Mouse (Mus musculus): ENCODE measurements at regions not wholly inside any gene's neighbourhood (a gene's known extent, or its start where the extent isn't known, plus 50 kb on each side); places are given as distances from the start of the nearest gene placed in this dataset.
A peak's percentile ranks its signal among the peaks of the same experiment; 100 is the strongest.

DNA sequence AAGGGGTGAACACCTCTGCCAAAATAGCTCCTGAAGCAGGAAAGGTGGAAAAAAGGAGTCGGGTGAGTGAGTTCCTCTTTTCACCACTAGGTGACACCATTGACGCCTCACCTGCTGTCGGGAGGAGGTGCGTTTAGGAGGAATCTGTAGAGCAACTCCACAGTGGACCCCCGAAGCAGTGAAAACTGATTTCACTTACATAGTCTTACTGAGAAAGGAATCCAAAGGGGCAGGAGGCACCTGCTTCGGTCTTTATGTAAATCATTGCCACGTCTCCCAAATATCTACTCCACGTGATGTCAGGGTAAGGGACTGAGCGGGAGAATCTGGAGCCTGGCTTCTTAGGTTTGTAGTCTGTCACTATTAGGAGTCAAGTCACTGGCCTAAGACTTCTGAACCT lies 220.5 kb upstream of the Ddhd1 start:
- ATAC-seq (ENCODE audit: insufficient number of reproducible peaks, insufficient read depth, low FRiP score, low TSS enrichment): no peak
- Histone ChIP-seq H3K4me1 (no peaks in the 10 kb centered on the region), H3K36me3 (no peaks in the 10 kb centered on the region), H3K9me3 (no peaks in the 10 kb centered on the region), H3K9ac (no peak overlapping the region), H3K27ac (no peak overlapping the region), H3K27me3 (no peaks in the 10 kb centered on the region), H3K4me3 (no peak overlapping the region), H3K4me2 (replicated peaks) (peak overlapping the region; percentile 5; the same call in 1 of the 2 replicates)
- 12% methylated on average over 9 of the region's 9 CpGs for WGBS

- Histone ChIP-seq H3K4me2 (replicated peaks) (no peak overlapping the region), H3K9me3 (no peaks in the 10 kb centered on the region), H3K4me1 (peaks cover 12% of the 10 kb centered on the region; the same call in 1 of the 2 replicates), H3K27me3 (no peaks in the 10 kb centered on the region), H3K36me3 (no peaks in the 10 kb centered on the region), H3K9ac (no peak overlapping the region), H3K27ac (no peak overlapping the region), H3K4me3 (no peak overlapping the region)
- 11% methylated on average over 6 of the region's 6 CpGs for WGBS
- no peak for ATAC-seq (ENCODE audit: insufficient number of reproducible peaks, insufficient read depth, low FRiP score, low TSS enrichment)
These were observed 262.8 kb upstream of the Ddhd1 start for GRCm38 (mm10) chr14:45920783-45921182.

DNA sequence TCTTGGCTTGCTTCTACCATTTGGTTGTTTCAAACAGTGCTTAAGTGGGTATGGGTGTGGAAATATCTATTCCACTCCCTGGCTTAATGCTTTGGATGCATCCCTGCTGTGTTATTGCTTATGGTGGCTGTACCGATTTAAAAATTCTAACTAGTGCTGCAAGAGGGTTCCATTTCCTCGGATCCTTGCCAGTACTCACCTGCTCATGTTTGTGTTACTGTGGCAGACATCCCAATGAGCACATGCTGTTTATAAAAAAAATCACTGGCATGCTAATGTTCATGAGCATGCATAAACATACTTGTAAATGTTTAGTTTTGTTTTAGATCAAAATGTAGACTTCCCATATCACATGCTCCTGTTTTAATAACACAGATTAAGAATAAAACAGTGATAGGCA lies 285.6 kb upstream of the Ddhd1 start:
- H3K4me2 ChIP-seq (replicated peaks): no peak overlapping the region
- no peak overlapping the region for H3K9ac ChIP-seq
- no peak overlapping the region for H3K27ac ChIP-seq
- 72% methylated on average over 2 of the region's 2 CpGs for WGBS
- H3K4me3 ChIP-seq: no peak overlapping the region
- no peaks in the 10 kb centered on the region for H3K36me3 ChIP-seq
- ATAC-seq (ENCODE audit: insufficient number of reproducible peaks, insufficient read depth, low FRiP score, low TSS enrichment): no peak
- H3K27me3 ChIP-seq: no peaks in the 10 kb centered on the region; the same call in 1 of the 2 replicates
- H3K9me3 ChIP-seq: no peaks in the 10 kb centered on the region
- H3K4me1 ChIP-seq: no peaks in the 10 kb centered on the region

- no peak for ATAC-seq (ENCODE audit: insufficient number of reproducible peaks, insufficient read depth, low FRiP score, low TSS enrichment)
- H3K27ac ChIP-seq: no peak overlapping the region
- WGBS: 45% methylated on average over 5 of the region's 5 CpGs
- H3K27me3 ChIP-seq: no peaks in the 10 kb centered on the region; the same call in 1 of the 2 replicates
- H3K9me3 ChIP-seq: no peaks in the 10 kb centered on the region
- no peak overlapping the region for H3K9ac ChIP-seq
- no peaks in the 10 kb centered on the region for H3K4me1 ChIP-seq
- no peak overlapping the region for H3K4me2 ChIP-seq (replicated peaks)
- H3K4me3 ChIP-seq: no peak overlapping the region
- H3K36me3 ChIP-seq: no peaks in the 10 kb centered on the region
These were observed 286.2 kb upstream of the Ddhd1 start for GRCm38 (mm10) chr14:45944101-45944500.

GRCm38 (mm10) chr14:45944506-45944905 lies 286.6 kb upstream of the Ddhd1 start:
- no peak overlapping the region for H3K9ac ChIP-seq
- H3K4me3 ChIP-seq: no peak overlapping the region
- no peak for ATAC-seq (ENCODE audit: insufficient number of reproducible peaks, insufficient read depth, low FRiP score, low TSS enrichment)
- no peaks in the 10 kb centered on the region for H3K9me3 ChIP-seq
- no peak overlapping the region for H3K27ac ChIP-seq
- 19% methylated on average over 8 of the region's 8 CpGs for WGBS
- no peaks in the 10 kb centered on the region for H3K4me1 ChIP-seq
- H3K4me2 ChIP-seq (replicated peaks): no peak overlapping the region
- H3K27me3 ChIP-seq: no peaks in the 10 kb centered on the region; the same call in 1 of the 2 replicates
- no peaks in the 10 kb centered on the region for H3K36me3 ChIP-seq

- ATAC-seq (ENCODE audit: insufficient number of reproducible peaks, insufficient read depth, low FRiP score, low TSS enrichment): no peak
- Histone ChIP-seq H3K4me3 (no peak overlapping the region), H3K27me3 (0 out of 2 replicates have a peak, but pooled peaks cover 2% of the 10 kb centered on the region), H3K9ac (no peak overlapping the region), H3K4me2 (replicated peaks) (no peak overlapping the region), H3K27ac (no peak overlapping the region), H3K9me3 (no peaks in the 10 kb centered on the region), H3K4me1 (no peaks in the 10 kb centered on the region), H3K36me3 (no peaks in the 10 kb centered on the region)
- 67% methylated on average over 8 of the region's 8 CpGs for WGBS
These were observed 298.7 kb upstream of the Ddhd1 start for GRCm38 (mm10) chr14:45956624-45957023.

DNA sequence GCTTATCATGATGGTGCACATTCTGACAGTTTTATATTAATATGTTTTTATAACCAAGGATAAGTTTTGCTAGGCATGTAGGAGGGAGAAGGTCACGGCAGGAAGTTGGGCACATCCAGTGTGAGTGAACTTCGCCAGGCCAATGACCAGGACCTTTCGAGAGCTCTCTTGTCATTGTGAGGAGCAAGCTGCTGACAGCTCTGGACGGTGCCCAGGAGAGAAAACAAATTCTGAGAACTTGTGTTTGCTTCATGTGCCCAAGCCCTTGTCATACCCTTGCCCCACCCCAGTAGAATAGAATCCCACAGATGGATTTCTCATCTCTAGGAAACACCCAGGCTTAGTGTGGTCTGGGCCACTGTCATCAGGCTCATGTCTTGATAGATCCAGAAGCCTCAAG lies 304.5 kb upstream of the Ddhd1 start:
- WGBS: 92% methylated on average over 4 of the region's 4 CpGs
- H3K36me3 ChIP-seq: no peaks in the 10 kb centered on the region
- H3K4me3 ChIP-seq: no peak overlapping the region
- H3K4me2 ChIP-seq (replicated peaks): no peak overlapping the region
- ATAC-seq (ENCODE audit: insufficient number of reproducible peaks, insufficient read depth, low FRiP score, low TSS enrichment): no peak
- 0 out of 2 replicates have a peak, but pooled peaks cover 2% of the 10 kb centered on the region for H3K27me3 ChIP-seq
- H3K9me3 ChIP-seq: no peaks in the 10 kb centered on the region
- H3K27ac ChIP-seq: no peak overlapping the region
- 0 out of 2 replicates have a peak, but pooled peaks cover 2% of the 10 kb centered on the region for H3K4me1 ChIP-seq
- H3K9ac ChIP-seq: no peak overlapping the region

- Histone ChIP-seq H3K36me3 (no peaks in the 10 kb centered on the region), H3K27me3 (no peaks in the 10 kb centered on the region), H3K27ac (no peak overlapping the region), H3K4me1 (0 out of 2 replicates have a peak, but pooled peaks cover 2% of the 10 kb centered on the region), H3K9ac (no peak overlapping the region), H3K9me3 (no peaks in the 10 kb centered on the region), H3K4me2 (replicated peaks) (no peak overlapping the region), H3K4me3 (no peak overlapping the region)
- 54% methylated on average over 7 of the region's 7 CpGs for WGBS
- no peak for ATAC-seq (ENCODE audit: insufficient number of reproducible peaks, insufficient read depth, low FRiP score, low TSS enrichment)
These were observed 306.1 kb upstream of the Ddhd1 start for GRCm38 (mm10) chr14:45964043-45964442.

DNA sequence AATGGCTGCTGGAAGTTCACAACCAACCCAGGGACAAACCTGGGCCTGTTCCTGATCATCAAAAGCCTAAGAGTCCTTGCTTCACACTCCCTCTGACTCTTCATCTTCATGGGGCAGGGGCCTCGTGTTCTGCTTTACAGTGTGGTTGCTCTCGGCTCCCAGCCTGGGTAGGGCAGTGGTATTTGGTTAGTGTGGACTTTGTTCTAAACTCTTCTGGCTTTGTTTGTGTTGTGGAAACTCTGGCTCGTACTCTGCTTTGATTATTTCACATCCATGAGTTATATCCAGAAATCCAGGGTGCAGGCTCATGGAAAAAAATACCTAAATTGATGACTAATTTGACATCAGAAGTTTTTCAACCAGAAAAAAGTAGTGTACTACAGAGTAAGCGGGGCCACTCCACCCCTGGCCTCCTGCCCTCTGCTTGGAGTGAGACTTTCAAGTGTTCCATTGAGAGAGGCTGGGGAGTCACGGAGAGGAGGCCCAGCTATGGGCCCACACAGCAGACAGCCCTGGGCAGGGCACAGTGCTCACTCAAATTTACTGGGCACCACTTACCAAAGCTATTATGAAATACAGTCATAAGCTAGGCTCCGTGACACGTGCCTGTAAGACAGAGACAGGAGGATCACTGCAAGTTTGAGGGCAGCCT lies 325.4 kb upstream of the Ddhd1 start:
- Histone ChIP-seq H3K4me3 (no peak overlapping the region), H3K4me2 (replicated peaks) (no peak overlapping the region), H3K27ac (0 out of 2 replicates have a peak overlapping the region, but pooled peaks have one; percentile 41), H3K4me1 (peaks cover 16% of the 10 kb centered on the region; the same call in 1 of the 2 replicates), H3K9me3 (no peaks in the 10 kb centered on the region), H3K27me3 (no peaks in the 10 kb centered on the region), H3K36me3 (no peaks in the 10 kb centered on the region), H3K9ac (no peak overlapping the region)
- ATAC-seq (ENCODE audit: insufficient number of reproducible peaks, insufficient read depth, low FRiP score, low TSS enrichment): 0 out of 2 replicates have a peak, but pooled peaks have one; percentile 22
- 77% methylated on average over 7 of the region's 7 CpGs for WGBS

DNA sequence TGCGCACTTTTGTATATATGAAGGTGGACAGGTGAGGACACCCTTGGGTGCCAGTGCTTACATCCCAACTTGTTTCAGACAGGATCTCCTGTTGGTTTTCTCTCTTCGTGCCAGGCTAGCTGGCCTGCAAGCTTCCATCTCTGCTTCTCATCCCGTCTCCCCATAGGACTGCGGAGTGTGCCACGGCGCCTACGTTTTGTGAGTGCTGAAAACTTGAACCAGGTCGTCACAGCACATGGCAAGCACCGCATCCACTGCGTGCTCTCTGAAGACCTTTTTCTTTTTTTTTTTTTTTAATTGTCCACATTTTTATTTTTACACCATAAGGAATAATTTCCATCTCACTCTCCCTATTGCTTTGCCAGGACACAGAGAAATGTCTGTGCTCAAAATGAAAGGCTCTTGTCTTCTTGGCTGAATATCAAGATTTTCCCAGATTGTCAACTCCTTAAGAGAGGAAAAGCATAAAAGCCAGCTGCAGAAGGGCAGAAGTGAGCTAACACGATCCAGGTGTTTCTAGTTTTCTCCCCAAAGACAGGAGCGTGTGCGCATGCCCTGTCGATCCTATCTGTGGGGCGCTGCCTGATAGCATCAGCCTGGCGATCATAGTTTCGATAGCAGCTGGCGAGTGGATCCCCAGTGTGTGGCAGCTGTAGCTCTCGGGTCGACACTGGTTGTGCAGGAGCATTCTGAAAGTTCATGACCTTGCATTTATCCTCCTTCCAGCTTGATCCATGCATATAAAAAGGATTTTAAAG lies 326.4 kb upstream of the Ddhd1 start:
- H3K9ac ChIP-seq: no peak overlapping the region
- peak overlapping the region; percentile 37 for H3K4me2 ChIP-seq (replicated peaks)
- peaks cover 16% of the 10 kb centered on the region; the same call in 1 of the 2 replicates for H3K4me1 ChIP-seq
- no peaks in the 10 kb centered on the region for H3K27me3 ChIP-seq
- H3K27ac ChIP-seq: peak overlapping the region; percentile 41
- no peak overlapping the region for H3K4me3 ChIP-seq
- H3K36me3 ChIP-seq: no peaks in the 10 kb centered on the region
- no peaks in the 10 kb centered on the region for H3K9me3 ChIP-seq
- 0 out of 2 replicates have a peak, but pooled peaks have one; percentile 10 for ATAC-seq (ENCODE audit: insufficient number of reproducible peaks, insufficient read depth, low FRiP score, low TSS enrichment)
- WGBS: 38% methylated on average over 20 of the region's 20 CpGs

- Histone ChIP-seq H3K4me1 (peaks cover 13% of the 10 kb centered on the region), H3K9ac (no peak overlapping the region), H3K36me3 (no peaks in the 10 kb centered on the region), H3K4me2 (replicated peaks) (no peak overlapping the region), H3K4me3 (no peak overlapping the region), H3K27me3 (no peaks in the 10 kb centered on the region), H3K27ac (no peak overlapping the region), H3K9me3 (no peaks in the 10 kb centered on the region)
- WGBS: 45% methylated on average over 17 of the region's 17 CpGs
- no peak for ATAC-seq (ENCODE audit: insufficient number of reproducible peaks, insufficient read depth, low FRiP score, low TSS enrichment)
These were observed 334.3 kb upstream of the Ddhd1 start for GRCm38 (mm10) chr14:45992041-45992869.

Data from embryonic facial prominence, embryonic 12.5 days (tissue).